Mouse (Mus musculus) layer of hippocampus, postnatal 36 days (tissue): Measurements from ENCODE around the gene Aox2. TPM values are rescaled to one million over a fixed set of nuclear protein-coding genes. Genes with fewer than 3 reads are reported as not detected.

Experiments used
- DNase-seq, 2 experiments: peaks; one replicate each; pipeline ENCODE4 v3.0.0; 2022
- total RNA-seq, 2 experiments: library from RNA; stranded (reverse); gene quantifications; 2 replicates each; pipeline ENCODE4 v1.2.3; 2021

The Aox2 gene
- total RNA-seq, 2 experiments from 2014 or later, result not detected

DNA sequence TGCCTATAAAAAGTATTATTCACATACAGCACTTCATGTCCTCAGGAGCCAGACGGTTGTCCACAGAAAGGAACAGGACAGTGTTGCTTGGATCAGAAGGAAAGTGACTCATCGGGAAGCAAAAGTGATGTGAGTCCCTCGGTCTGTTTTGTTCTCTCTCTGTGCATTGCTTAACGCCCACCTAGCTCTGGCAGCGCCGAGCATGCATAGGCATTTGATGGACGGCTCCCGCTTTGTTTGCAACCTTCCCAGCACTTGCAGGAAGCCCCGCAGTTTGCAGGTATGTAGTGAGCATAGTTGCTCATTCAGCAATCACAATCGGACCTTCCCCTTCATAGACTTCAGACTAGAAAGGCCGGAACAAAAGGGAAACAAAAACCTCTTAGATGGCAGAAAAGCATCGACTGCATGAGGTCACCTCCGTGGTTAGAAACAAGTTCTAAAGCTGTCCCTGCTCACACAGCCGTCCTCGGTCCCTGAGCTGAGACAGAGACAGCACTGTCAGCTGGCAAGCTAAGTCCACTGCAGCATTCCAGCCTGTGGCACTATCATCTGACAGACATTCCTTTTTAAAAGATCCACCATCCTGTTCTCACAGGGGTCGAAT, 11.8 kb downstream of the Aox2 start:
- no peak for DNase-seq

DNA sequence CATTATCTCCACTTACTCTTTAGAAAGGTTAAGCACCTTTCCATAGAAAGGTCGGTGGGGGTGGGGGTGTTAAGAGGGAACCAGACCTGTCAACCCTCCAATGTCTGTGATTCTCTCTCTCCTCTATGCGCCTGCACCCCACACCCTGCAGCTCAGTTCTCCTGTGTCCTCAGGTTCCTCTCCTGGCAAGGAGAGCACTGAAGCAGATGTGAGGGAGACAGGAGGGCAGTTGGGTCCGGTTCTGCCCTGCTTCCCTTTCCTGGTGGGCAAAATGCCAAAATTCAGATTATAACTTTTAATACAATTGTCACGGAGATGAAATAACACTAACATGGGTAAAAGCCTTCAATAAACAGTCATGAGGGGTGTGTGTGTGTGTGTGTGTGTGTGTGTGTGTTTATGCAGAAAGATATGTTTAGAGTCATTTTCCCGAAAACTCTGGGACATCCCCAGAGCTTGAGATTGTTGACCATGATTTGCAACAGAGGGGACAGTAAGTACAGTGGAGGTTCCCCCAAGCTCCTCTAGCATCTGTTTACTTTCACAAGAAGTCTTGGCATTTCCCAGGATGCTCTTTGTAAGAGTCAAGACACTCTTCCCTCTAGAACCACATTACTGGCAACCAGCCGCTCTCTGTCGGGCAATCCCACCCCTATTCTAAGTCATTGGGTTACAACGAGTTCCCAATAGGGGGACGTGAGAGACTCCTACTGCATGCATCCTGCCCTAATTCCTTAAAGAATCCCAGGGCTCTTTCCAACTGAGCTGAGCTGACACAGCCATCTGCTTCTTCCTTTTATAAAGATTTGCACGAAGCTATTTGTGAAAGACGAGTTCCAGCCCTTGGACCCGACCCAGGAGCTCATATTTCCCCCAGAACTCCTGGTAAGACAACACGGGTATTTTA, 13.5 kb downstream of the Aox2 start:
- peak in 1 of 2 experiments; percentile 18 for DNase-seq

DNA sequence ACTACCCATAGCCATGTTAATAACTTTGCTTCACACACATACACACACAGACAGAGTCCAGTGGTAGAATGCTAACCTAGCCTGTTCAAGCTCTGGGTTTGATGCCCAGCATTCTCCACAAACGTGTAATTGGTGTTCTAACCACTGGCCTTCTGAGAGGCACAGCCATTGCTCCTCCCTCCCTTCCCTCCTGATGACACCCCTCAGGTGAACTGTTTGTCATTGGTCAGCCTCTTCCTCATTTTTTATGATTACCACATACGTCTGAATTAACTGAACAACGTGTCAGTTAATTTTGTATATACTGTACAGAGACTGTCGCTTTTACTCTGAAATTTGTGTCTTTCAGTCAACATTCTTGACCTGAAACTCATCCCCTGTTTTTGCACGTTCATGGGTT, 16.6 kb downstream of the Aox2 start:
- DNase-seq, result no peak

DNA sequence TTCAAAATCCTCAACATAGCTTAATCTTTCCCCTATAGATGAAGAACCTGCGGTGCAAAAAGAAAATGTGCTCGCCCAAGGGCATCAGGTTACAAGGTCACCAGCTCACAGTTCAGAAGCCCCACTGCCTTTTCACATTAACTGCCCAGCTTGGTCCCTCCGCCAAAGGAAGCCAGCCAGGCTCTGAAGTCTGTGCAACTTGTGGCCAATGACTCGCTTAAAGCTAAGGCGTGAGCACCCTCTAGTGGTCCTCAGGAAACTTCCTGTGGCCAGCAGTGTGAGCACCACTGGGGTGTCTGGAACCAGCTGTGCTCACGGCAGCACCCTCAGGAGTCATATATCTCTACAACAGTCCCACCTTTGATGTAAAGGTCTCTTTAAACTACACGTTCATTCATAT, 18.2 kb downstream of the Aox2 start:
- peak; percentile 49 to 53 for DNase-seq

DNA sequence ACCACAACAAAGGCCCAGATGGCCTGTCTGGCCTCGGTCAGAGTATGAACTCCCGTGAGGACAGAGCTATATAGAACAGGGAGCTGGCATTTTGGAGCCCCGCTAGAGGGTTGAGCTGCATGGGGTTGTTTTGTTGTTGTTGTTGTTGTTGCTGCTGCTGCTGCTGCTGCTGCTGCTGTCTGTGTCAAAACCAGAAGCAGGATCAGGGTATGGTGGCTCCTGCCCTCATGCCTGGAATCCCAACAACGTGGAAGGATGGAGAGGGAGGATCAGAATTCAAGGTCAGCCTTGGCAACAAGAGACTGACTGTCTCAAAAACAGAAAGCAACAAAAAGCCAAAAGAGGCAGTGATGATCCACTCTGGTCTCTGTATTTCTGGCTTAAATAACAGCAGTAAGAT, 18.7 kb downstream of the Aox2 start:
- DNase-seq, result no peak

DNA sequence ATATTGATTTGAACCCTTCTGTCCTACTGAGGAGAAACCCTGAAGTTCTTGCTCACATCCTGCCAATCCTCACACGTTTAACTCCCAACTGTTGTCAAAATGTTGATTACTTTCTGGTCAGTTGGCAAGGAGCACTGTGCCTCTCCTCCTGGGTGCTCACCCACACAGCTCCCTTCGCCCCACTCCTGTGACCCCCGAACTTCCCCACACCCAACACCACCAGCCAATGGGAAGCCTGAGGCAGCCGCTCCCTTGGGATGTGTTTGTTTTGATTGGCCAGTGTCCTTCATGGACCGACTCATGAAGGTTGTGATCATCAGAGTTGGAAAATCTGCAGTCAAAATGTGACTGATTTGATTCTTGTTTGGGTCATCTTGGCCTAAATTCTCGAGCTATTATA, 20.2 kb downstream of the Aox2 start:
- DNase-seq, result no peak

DNA sequence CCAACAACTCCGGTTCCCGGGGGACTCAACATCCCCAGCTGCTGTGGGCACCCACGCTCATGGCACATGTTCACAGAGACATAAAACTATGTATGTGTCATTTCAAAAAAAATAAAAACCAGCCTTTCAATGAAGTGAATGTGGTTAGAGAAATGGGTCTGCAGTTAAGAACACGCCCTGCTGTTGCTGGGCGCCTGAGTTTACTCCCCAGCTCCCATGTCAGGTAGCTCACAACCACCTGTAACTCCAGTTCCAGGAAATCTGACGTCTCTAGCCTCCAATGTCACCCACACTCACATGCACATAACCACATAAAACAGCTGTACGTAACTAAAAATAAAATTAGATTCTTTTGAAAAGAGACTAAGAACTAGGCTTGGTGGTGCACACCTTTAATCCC, 22.9 kb downstream of the Aox2 start:
- no peak for DNase-seq

DNA sequence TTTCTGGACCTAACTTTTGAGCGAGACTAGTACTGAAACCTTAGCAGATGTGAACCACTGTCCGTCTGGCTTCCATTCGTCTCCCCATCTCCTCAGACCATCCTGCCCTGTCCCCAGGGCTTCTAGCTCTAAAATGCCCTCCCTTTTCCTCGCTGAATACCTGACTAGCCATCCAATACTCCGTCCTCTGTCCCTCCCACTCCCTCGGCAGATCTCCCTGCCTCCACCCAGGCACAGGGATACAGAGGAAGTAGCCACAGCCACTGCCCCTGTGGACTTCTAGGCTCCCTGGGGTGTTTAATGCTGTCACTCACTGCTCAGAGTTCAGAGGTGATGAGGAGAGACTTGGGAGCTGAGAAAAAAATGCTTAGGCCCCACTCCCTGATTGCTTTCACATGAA, 23.9 kb downstream of the Aox2 start:
- no peak for DNase-seq

DNA sequence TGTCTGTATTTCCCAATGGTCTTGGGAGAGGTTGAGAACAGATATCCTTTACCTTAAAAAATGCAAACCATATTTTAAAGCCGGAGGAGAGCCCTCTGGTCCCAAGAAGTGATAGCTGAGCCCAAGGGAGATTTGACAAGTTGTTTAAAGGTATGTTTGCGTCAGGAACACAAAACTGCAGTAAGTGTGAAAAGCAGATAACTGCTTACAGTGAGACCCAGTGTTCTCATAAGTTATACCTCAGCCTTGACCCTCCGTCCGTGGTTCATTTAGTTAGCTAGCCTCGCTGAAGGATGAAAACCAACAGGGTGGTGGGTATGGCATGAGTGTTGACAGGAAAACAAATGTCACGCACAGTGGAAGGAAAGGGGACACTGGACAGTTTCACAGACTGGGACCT, 24.9 kb downstream of the Aox2 start:
- DNase-seq, result no peak

DNA sequence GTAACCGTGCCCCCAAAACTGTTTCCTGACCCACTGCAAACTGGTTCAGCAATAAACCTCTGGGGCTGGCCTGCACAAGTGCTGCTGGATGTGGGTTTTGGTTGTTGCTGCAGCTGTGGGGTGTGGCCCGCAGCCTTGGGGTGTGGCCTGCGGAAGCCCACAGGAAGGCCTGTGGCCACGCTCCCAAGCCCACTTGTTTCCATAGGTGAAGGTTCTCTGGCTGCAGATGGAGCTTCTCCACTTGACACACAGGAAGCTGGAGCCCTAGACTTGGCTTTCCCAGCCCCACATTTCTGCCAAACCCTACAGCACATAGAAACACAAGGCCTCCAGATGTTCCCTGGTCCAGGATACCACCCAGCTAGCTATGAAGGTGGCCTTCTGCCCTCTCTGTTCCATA, 25.6 kb downstream of the Aox2 start:
- no peak for DNase-seq

DNA sequence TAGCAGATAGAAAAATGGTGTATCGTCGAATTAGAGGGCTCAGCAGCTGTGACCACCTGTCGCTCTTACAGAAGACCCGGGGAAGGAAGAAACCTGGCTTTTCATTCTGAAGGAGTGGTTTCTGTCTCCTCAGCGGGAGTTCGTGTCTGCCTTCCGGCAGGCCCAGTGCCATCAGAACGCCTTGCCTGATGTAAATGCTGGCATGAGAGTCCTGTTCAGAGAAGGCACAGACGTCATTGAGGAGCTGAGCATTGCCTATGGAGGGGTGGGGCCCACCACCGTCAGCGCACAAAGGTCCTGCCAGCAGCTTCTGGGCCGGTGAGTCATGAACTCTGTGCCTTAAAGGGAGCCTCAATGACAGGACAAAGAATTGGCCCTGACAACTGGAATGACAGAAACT, 26.2 kb downstream of the Aox2 start:
- no peak for DNase-seq

DNA sequence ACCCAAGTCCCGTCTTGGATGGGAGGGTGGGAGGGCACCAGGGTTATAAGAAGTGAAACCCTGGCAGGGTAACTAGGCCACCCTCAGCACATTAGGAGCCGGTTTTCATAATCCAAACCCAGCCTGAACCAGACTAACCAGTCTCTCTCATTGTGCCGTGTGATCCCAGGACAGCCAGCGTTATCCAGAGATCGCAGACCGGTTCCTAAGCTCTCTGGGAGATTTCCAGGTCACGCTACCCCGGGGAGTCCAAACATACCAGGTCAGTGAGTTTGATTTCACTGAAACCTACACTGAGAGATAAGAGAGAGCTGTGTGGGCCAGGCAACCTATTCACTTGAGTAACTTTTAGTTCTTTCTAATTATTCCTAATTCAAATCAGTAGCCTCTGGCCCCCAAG, 29.1 kb downstream of the Aox2 start:
- DNase-seq, result no peak

DNA sequence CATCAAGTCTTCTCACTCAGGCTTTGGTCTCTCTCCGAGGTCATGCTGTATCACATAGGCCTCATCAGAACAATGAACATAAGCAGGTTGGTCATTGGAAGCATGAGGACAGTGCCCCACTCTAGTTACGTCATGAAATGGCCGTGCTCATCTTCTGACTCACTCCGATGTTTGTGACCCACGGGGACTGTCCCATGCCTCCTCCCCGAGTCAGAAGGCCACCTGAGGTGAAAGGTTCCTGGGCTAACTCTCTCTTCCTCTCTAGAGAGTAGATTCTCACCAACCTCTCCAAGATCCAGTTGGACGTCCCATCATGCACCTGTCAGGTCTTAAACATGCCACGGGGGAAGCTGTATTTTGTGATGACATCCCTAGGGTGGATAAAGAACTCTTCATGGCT, 30.5 kb downstream of the Aox2 start:
- DNase-seq, result no peak

DNA sequence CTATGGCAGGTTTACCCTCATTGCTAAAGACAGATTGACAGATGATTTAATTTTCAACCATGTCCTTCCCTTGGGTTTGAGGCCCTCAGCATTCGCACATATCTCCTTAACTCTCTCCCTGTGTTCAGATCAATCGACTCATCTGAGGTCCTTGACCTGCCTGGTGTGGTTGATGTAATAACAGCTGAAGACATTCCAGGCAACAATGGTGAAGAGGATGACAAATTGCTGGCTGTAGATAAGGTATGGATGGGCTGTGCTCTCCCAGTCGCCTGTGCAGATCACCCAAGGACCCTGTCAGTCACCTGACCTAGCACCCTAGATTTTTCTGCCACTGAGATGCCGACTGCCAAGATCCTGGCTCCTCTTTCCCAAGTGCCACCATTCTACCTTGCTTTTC, 31.7 kb downstream of the Aox2 start:
- no peak for DNase-seq

DNA sequence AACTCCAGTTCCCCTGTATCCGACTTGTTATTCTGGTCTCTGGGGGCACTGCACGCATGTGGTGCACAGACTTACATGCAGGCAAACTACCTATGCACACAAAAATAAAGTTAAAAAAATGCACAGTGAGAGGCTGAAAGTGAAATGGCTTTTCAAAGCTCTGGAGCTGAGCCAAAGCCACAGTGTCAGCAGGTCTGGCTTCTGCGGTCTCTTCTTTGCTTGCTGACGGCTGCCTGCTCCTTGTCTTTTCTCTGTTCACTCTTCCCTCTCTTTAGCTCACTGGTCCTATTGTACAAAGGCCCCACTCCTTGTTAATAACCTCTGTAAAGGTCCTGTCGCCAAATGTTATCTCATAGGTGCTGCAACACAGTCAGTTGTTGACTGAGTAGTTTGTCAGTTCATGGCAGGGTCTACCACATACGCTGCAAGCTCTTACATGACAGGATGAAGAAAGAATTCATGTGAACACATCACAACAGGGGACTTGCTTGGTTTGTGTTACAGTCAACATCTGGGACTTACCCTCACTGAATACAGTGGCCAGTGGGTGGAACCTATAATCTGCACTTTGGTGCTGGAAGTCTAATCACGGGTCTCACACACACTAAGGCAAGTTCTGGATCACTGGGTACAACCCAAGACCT, 33.2 kb downstream of the Aox2 start:
- DNase-seq, result no peak

DNA sequence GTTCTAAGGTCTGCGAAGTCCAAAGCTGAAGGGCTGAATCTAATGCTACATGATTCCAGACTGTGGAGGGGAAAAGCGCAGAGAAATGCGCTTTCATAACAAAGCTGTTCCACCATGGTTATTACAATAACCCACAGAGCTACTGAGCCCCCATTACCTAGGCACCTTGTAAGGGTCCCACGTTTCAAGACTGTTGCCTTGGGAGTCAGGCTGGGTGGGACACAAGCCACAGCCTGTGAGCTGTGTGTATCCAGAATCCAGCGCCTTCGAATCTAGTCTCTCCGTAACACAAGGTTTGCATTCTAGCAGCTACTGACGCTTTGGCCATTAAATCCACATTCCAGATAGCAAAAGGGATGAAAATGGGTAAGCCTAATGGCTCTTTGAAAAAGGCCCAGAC, 35.0 kb downstream of the Aox2 start:
- DNase-seq, result no peak

DNA sequence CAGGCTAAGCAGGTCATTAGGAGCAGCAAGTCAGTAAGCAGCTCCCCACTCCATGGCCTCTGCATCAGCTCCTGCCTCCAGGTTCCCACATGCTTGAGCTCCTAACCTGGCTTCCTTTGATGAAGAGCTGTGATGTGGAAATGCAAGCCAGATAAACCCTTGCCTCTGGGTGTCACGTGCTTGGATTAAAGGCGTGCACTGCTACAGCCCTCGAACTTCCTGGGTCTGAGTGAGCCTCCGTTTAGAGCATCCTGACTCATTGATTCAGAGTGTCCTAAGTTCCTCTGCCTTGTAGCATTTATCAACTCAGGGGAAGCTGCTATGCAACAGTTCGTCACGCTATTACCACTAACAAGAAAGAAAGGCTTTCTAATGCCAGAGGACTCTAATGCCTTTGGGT, 37.4 kb downstream of the Aox2 start:
- no peak for DNase-seq

DNA sequence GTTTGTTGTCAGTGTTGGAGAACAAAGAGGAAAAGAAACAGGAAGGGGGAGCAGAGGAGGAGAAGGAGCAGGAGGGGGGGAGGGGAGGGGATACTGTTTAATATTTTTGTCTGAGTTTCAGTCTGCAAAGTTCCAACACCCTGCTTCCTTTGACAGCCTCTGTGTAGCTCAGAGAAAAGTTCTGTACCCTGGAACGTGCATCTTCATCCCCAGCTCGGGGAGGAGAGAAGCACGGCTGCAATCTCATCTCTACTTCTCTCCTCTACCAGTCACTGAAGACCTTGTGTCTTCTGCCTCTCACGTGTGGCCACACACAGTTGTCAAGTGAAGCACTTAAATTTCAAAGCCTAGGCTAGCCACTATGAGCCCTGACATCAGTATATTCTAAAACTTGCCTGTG, 55.1 kb downstream of the Aox2 start:
- no peak for DNase-seq

DNA sequence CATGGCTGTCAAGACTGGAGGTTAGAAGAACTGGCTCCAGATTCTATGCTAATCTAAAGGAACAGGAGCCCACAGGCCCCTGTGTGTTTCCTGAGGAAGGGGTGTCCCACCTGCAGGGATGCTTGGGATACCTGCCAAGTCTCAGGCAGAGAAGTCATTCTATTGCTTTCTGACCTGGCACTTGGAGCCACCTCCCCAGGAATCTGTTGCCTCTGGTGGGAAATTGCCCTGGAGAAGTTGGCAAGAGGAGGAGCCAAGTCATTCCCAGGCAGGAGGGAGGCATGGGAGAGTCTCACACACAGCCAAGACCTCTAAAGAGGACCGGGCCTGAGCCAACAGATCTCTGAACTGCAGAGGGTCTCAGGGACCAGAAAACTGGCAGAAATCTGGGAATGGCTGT, 61.8 kb downstream of the Aox2 start:
- DNase-seq, result no peak

DNA sequence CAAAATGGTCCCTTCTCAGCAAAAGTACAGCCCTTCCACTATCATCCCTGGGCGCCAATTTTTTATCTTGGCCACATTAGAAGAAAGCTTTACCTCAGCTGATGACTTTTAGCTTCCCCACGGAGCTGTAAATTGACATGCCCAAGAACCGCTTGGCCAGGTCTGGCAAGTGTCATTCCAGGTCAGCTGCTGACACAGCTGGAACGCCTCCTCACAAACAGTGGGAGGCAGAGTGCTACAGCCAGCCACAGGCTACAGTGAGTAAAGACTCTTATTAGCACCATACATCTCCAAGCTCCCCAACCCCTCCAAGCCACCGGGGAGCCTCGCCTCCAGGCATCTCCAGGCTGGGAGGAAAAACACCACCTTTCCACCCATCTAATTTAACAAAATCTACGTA, 63.5 kb downstream of the Aox2 start:
- no peak for DNase-seq

DNA sequence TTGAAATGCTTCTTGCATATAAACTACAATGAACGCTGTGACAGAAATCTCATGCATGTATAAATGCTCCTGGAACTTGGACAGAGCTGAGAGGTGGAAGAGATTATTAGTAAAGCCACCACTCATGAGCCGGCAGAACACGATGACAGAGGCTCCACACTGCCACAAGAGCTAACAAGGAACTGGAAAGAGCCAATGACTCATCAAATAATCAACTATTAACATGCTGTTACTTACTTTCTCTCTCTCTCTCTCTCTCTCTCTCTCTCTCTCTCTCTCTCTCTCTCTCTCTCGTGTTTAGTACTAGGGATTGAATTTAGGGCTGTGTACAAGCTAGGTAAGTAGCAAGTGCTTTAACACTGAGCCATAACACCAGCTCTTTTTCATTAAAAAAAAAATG, 65.7 kb downstream of the Aox2 start:
- DNase-seq, result no peak

DNA sequence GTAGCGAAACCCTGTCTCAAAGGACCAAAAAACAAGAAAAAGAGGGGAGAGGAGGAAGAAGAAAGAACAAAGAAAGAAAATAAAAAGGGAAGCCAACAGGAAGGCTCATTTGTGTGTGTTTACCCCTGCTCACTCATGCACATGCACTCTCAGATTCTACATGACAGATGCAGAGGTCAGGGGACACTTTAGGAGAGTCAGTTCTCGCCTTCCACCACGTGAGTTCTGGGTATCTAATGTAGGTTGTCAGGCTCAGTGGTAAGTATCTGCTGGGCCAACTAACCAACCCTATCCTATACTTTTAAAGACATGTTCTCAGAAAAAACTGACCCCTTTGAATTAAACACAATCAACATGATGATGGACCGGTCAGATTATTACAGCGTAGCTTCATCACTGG, 66.4 kb downstream of the Aox2 start:
- no peak for DNase-seq

DNA sequence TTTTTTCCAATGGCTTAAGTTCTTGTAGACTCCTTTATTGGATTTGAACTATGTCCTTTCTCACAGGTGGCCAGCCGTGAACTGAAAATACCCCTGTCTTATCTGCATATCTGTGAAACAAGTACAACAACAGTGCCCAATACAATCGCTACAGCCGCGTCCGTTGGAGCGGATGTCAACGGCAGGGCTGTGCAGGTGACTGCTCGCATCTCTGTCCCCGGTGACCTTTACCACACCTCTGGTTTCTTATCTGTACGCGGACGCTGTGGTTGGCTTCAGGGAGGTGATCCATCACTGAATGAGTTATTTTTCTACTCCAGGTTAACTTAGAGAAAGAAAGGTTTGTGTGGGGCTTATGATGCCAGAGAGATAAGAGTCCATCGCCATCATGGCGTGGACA, 68.0 kb downstream of the Aox2 start:
- no peak for DNase-seq

DNA sequence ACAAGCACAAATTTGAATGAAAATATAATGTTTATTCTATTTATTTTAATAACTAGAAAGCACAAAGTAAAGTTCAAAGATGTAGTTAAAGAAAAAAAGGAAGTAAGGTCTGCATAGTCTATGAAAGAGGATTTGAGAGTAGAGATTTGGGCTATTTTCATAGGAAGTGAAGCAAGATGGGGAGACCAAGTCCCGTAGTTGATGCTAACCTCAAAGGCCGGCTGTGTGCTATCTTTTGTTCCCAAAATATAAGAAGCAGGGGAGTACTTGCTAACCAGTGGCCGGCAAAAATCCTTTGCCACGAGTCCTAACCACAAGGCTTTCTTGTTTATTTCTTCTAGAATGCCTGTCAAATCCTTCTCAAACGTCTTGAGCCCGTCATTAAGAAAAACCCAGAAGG, 70.6 kb downstream of the Aox2 start:
- no peak for DNase-seq
